Mouse (Mus musculus): ENCODE data around the gene Tnks2. TPM values are rescaled to one million over a fixed set of nuclear protein-coding genes. Genes with fewer than 3 reads are reported as not detected.

Tnks2 gene
- polyA plus RNA-seq, 1 experiment from 2014 or later = 80.1 TPM

DNA sequence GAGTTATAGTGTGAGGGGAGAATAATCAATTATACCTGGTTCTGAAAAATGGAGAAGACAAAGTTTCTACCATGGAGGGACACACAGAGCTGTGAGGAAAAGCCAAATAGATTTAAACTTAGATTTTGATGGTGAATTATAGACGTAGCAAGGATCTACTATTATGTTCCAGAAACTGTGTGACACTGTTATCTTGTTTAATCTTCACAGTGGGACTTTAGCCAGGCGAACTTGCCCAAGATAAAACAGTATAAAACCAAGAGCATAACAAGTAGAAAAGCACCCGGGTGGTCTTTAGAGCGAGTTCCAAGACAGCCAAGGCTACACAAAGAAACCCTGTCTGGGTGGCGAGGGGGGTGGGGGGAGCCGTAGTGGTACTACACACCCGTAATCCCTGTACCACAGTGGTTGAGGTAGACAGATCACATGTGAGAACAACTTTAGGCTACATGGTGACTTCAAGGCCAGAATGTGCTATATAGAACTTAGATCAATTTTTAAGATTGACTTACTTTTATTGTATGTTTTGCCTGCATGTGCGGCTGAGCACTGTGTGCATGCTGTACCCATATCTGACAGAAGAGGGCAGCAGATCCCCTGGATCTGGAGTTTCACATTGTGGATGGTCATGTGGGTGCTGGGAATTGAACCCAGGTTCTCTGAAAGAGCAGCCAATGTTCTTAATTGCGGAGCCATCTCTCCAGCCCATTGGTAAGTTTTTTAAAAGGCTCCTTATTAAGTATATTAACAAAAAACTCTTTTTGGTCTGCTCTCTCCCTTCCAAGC is 32.0 kb upstream of the Tnks2 start:
- no peak overlapping the region for H3K4me2 ChIP-seq (ENCODE audit: low read depth, severe bottlenecking)
- no peak overlapping the region for H3K27ac ChIP-seq (replicated peaks; ENCODE audit: low read depth, low read length)
- no peak for DNase-seq (ENCODE audit: low spot score)
- 89% methylated on average over 9 of the region's 9 CpGs for WGBS
- no peaks in the 10 kb centered on the region for H3K27me3 ChIP-seq (ENCODE audit: control insufficient read depth, insufficient read depth, low read length)
- no peak overlapping the region for H3K4me3 ChIP-seq (ENCODE audit: low read depth, low read length)
- ATAC-seq (ENCODE audit: insufficient number of reproducible peaks, low FRiP score, low TSS enrichment, low read depth) = no peak
- no peaks in the 10 kb centered on the region for H3K9me3 ChIP-seq (ENCODE audit: control insufficient read depth, low read length)
- H3K36me3 ChIP-seq (ENCODE audit: control insufficient read depth, insufficient read depth, low read length) = no peaks in the 10 kb centered on the region
- H3K9ac ChIP-seq (ENCODE audit: low read length) = no peak overlapping the region
- no peaks in the 10 kb centered on the region for H3K4me1 ChIP-seq (ENCODE audit: control insufficient read depth, insufficient read depth, low read length)

DNA sequence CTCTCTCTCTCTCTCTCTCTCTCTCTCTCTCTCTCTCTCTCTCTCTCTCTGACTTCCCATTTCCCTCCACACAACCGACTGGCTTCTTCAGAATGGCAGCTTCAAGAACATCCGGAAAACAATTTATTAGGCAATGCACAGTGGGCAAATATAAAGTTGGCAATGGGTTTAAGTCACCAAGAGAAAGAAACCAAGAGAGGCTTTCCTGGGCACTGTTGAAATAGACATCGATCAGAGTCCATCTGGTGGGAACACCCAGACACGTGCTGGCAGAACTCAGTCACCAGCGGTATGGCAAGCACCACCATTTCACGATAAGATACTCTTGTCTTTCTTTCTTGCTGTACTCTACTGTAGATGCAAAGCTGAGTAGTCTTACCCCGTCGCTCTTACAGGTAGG is 30.6 kb upstream of the Tnks2 start:
- WGBS = 90% methylated on average over 8 of the region's 8 CpGs
- H3K27me3 ChIP-seq (ENCODE audit: control insufficient read depth, insufficient read depth, low read length) = no peaks in the 10 kb centered on the region
- no peak overlapping the region for H3K27ac ChIP-seq (replicated peaks; ENCODE audit: low read depth, low read length)
- no peak overlapping the region for H3K4me2 ChIP-seq (ENCODE audit: low read depth, severe bottlenecking)
- H3K36me3 ChIP-seq (ENCODE audit: control insufficient read depth, insufficient read depth, low read length) = no peaks in the 10 kb centered on the region
- H3K9me3 ChIP-seq (ENCODE audit: control insufficient read depth, low read length) = no peaks in the 10 kb centered on the region
- no peaks in the 10 kb centered on the region for H3K4me1 ChIP-seq (ENCODE audit: control insufficient read depth, insufficient read depth, low read length)
- H3K4me3 ChIP-seq (ENCODE audit: low read depth, low read length) = no peak overlapping the region
- no peak for ATAC-seq (ENCODE audit: insufficient number of reproducible peaks, low FRiP score, low TSS enrichment, low read depth)
- no peak for DNase-seq (ENCODE audit: low spot score)
- no peak overlapping the region for H3K9ac ChIP-seq (ENCODE audit: low read length)

DNA sequence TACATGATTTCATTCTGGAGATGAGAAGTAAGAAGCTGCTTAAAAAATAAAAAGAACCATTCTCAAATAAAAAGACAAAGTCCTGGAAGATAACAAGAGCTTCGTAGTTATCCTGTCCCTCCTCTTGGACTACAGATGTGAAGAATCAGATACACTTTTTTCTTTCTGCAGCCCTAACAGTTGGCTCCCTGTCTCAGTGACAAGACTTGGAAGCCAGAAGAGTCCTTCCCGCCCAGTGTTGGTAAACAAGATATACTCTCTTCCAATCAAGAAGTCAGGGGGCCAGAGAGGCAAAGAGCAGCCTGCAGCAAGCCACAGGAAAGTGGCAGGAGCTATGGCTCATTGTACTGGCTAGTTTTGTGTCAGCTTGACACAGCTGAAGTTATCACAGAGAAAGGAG is 27.2 kb upstream of the Tnks2 start:
- ATAC-seq (ENCODE audit: insufficient number of reproducible peaks, low FRiP score, low TSS enrichment, low read depth) (no peak), DNase-seq (ENCODE audit: low spot score) (no peak)
- Histone ChIP-seq H3K9ac (ENCODE audit: low read length) (no peak overlapping the region), H3K4me3 (ENCODE audit: low read depth, low read length) (no peak overlapping the region), H3K9me3 (ENCODE audit: control insufficient read depth, low read length) (no peaks in the 10 kb centered on the region), H3K27ac (replicated peaks; ENCODE audit: low read depth, low read length) (no peak overlapping the region), H3K27me3 (ENCODE audit: control insufficient read depth, insufficient read depth, low read length) (no peaks in the 10 kb centered on the region), H3K36me3 (ENCODE audit: control insufficient read depth, insufficient read depth, low read length) (no peaks in the 10 kb centered on the region), H3K4me2 (ENCODE audit: low read depth, severe bottlenecking) (no peak overlapping the region), H3K4me1 (ENCODE audit: control insufficient read depth, insufficient read depth, low read length) (no peaks in the 10 kb centered on the region)
- WGBS = 68% methylated on average over 2 of the region's 2 CpGs

- no peaks in the 10 kb centered on the region for H3K9me3 ChIP-seq (ENCODE audit: control insufficient read depth, low read length)
- no peak overlapping the region for H3K27ac ChIP-seq (replicated peaks; ENCODE audit: low read depth, low read length)
- DNase-seq (ENCODE audit: low spot score) (no peak), ATAC-seq (ENCODE audit: insufficient number of reproducible peaks, low FRiP score, low TSS enrichment, low read depth) (no peak)
- H3K4me1 ChIP-seq (ENCODE audit: control insufficient read depth, insufficient read depth, low read length) = no peaks in the 10 kb centered on the region
- H3K9ac ChIP-seq (ENCODE audit: low read length) = no peak overlapping the region
- no peaks in the 10 kb centered on the region for H3K27me3 ChIP-seq (ENCODE audit: control insufficient read depth, insufficient read depth, low read length)
- H3K36me3 ChIP-seq (ENCODE audit: control insufficient read depth, insufficient read depth, low read length) = no peaks in the 10 kb centered on the region
- WGBS = 64% methylated on average over 21 of the region's 21 CpGs
- H3K4me3 ChIP-seq (ENCODE audit: low read depth, low read length) = no peak overlapping the region
- no peak overlapping the region for H3K4me2 ChIP-seq (ENCODE audit: low read depth, severe bottlenecking)
Observed at GRCm38 (mm10) chr19:36808426-36809105, 25.5 kb upstream of the Tnks2 start.

DNA sequence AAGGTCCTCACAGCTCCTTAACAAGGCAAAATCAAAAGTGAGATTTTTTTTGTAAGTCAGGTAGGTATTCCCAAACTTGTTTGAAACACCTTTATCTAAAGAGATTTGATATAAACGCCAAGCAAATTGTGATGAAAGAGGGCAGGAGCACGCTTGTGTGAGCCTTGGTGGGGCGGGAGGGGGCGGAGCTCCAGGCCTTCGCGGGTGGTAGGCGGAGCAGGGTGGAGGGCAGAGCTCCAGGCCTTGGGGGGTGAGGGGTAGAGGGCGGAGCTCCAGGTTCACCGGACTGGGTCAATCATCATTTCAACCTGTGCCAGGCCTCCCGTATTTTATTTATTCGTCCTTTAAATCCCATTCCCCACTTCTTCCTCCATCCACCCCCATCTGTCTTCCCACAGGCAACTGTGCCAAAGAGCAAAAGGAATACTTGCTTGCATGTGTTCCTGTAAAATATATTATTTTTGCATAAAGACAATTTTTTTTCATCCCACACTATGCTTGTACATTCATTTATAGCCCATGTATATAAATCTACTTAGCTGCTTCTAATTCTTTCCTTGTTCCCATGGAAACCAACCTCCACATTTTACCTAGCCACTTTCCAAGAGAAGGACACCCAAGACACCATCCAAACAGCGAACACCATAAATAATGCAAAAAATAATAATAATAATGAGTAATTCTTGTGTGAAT is 24.4 kb upstream of the Tnks2 start:
- Histone ChIP-seq H3K4me3 (ENCODE audit: low read depth, low read length) (no peak overlapping the region), H3K36me3 (ENCODE audit: control insufficient read depth, insufficient read depth, low read length) (no peaks in the 10 kb centered on the region), H3K4me1 (ENCODE audit: control insufficient read depth, insufficient read depth, low read length) (no peaks in the 10 kb centered on the region), H3K4me2 (ENCODE audit: low read depth, severe bottlenecking) (no peak overlapping the region), H3K27ac (replicated peaks; ENCODE audit: low read depth, low read length) (no peak overlapping the region), H3K27me3 (ENCODE audit: control insufficient read depth, insufficient read depth, low read length) (no peaks in the 10 kb centered on the region), H3K9ac (ENCODE audit: low read length) (no peak overlapping the region), H3K9me3 (ENCODE audit: control insufficient read depth, low read length) (no peaks in the 10 kb centered on the region)
- ATAC-seq (ENCODE audit: insufficient number of reproducible peaks, low FRiP score, low TSS enrichment, low read depth) (no peak), DNase-seq (ENCODE audit: low spot score) (no peak)
- WGBS = 34% methylated on average over 12 of the region's 12 CpGs

- ATAC-seq (ENCODE audit: insufficient number of reproducible peaks, low FRiP score, low TSS enrichment, low read depth) (no peak), DNase-seq (ENCODE audit: low spot score) (no peak)
- no peak overlapping the region for H3K27ac ChIP-seq (replicated peaks; ENCODE audit: low read depth, low read length)
- H3K4me1 ChIP-seq (ENCODE audit: control insufficient read depth, insufficient read depth, low read length) = no peaks in the 10 kb centered on the region
- H3K27me3 ChIP-seq (ENCODE audit: control insufficient read depth, insufficient read depth, low read length) = no peaks in the 10 kb centered on the region
- no peaks in the 10 kb centered on the region for H3K36me3 ChIP-seq (ENCODE audit: control insufficient read depth, insufficient read depth, low read length)
- no peak overlapping the region for H3K4me2 ChIP-seq (ENCODE audit: low read depth, severe bottlenecking)
- WGBS = 67% methylated on average over 8 of the region's 8 CpGs
- H3K4me3 ChIP-seq (ENCODE audit: low read depth, low read length) = no peak overlapping the region
- H3K9ac ChIP-seq (ENCODE audit: low read length) = no peak overlapping the region
- no peaks in the 10 kb centered on the region for H3K9me3 ChIP-seq (ENCODE audit: control insufficient read depth, low read length)
Observed at GRCm38 (mm10) chr19:36812011-36812410, 22.0 kb upstream of the Tnks2 start.

DNA sequence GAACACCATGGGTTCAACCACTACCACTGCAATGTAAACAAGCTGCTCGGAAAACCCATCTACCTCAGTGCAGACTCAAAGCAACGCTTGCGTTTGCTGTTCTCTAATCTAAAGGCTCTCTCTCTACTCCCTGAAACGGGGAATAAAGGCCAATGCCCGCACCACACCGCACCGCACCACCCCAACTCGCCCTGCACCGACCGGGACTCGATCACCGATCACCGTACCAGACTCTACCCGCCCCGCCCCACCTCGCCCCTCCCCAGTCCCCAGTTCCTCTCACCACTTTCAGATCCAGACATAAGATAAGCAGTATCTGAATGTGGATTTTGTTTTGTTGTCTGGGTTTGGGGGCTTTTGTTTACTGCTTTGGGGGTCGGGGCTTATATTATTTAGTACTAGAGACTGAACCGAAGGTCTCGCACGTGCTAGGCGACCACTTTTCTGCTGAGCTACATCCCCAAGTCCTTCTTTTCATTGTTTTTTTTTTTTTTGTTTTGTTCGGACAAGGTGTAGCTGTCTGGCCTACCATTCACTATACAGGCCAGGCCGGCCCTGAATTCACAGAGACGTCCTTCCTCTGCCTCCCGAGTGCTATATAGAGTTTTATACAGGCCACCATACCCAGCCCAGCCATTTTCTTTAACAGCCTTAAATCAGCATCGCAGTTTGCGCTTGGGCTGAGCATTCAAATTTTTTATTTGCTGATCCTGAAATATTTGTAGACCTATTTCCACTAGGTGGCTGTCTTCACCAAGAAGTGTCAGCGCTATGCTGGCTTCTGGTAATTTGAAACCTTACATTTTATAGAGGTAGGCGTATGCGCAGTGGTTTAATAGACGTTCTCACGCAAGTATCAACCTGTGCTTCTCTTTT is 18.4 kb upstream of the Tnks2 start:
- DNase-seq (ENCODE audit: low spot score) = peak; percentile 58
- 14% methylated on average over 32 of the region's 32 CpGs for WGBS
- Histone ChIP-seq H3K36me3 (ENCODE audit: control insufficient read depth, insufficient read depth, low read length) (no peaks in the 10 kb centered on the region), H3K9ac (ENCODE audit: low read length) (0 out of 2 replicates have a peak overlapping the region, but pooled peaks have one; percentile 23), H3K4me1 (ENCODE audit: control insufficient read depth, insufficient read depth, low read length) (no peaks in the 10 kb centered on the region), H3K4me3 (ENCODE audit: low read depth, low read length) (0 out of 2 replicates have a peak overlapping the region, but pooled peaks have one; percentile 7), H3K27me3 (ENCODE audit: control insufficient read depth, insufficient read depth, low read length) (no peaks in the 10 kb centered on the region), H3K27ac (replicated peaks; ENCODE audit: low read depth, low read length) (no peak overlapping the region), H3K4me2 (ENCODE audit: low read depth, severe bottlenecking) (peak overlapping the region; percentile 35), H3K9me3 (ENCODE audit: control insufficient read depth, low read length) (no peaks in the 10 kb centered on the region)
- ATAC-seq (ENCODE audit: insufficient number of reproducible peaks, low FRiP score, low TSS enrichment, low read depth) = 0 out of 2 replicates have a peak, but pooled peaks have one; percentile 45

Measured in limb, embryonic 11.5 days (tissue).